Mouse (Mus musculus) mouse embryonic stem cell (cell line): ENCODE measurements around the gene Eid2b.

Experiments used
- in situ Hi-C, 2 experiments: fragments of 300-500 bp; cut with MboI; formaldehyde crosslinking; loops; 1 replicate in 1 of 2; 3 replicates in 1 of 2; pipeline ENCODE4 v1.14.3; 2019 to 2020; ENCODE audit warnings: low sequenced_read_pairs in 2 of 2, low pct_unique_long_range_greater_than_20kb in 1 of 2, mixed read lengths in 1 of 2; ENCODE audit not compliant: unreplicated experiment in 1 of 2

Gene Eid2b

GRCm38 (mm10) chr7:28290638-28291590 is 13.4 kb downstream of the Eid2b start, which contains the start of gene Selenov:
TSS of gene Selenov (minus strand) at chr7:28291186.
- in situ Hi-C loops: no loop called here

- in situ Hi-C loops: no loop called here
These were observed 16.9 kb downstream of the Eid2b start for GRCm38 (mm10) chr7:28294481-28294880.

GRCm38 (mm10) chr7:28298837-28299625 is 21.5 kb downstream of the Eid2b start:
- in situ Hi-C loops: no loop called here

- in situ Hi-C loops: no loop called here
These were observed 24.3 kb downstream of the Eid2b start, which contains the start of gene Dll3 for GRCm38 (mm10) chr7:28301616-28302433. TSS of gene Dll3 (minus strand) at chr7:28302238.

- in situ Hi-C loops: no loop called here
These were observed 28.1 kb downstream of the Eid2b start for GRCm38 (mm10) chr7:28305641-28306040.

- in situ Hi-C loops: no loop called here
These were observed 28.7 kb downstream of the Eid2b start for GRCm38 (mm10) chr7:28306216-28306615.

- in situ Hi-C loops: no loop called here
These were observed 32.2 kb downstream of the Eid2b start for GRCm38 (mm10) chr7:28309737-28310136.

GRCm38 (mm10) chr7:28311151-28311925 is 33.8 kb downstream of the Eid2b start:
- in situ Hi-C loops: no loop called here

GRCm38 (mm10) chr7:28311926-28312543 is 34.5 kb downstream of the Eid2b start, which contains the start of gene Timm50:
TSS of gene Timm50 (minus strand) at chr7:28312072.
- in situ Hi-C loops: no loop called here

GRCm38 (mm10) chr7:28318036-28318435 is 40.5 kb downstream of the Eid2b start:
- in situ Hi-C loops: no loop called here

GRCm38 (mm10) chr7:28318714-28319113 is 41.2 kb downstream of the Eid2b start:
- in situ Hi-C loops: no loop called here

GRCm38 (mm10) chr7:28321974-28322720 is 44.6 kb downstream of the Eid2b start:
- in situ Hi-C loops: no loop called here

GRCm38 (mm10) chr7:28325293-28325692 is 47.8 kb downstream of the Eid2b start:
- in situ Hi-C loops: no loop called here

GRCm38 (mm10) chr7:28326457-28326856 is 48.9 kb downstream of the Eid2b start:
- in situ Hi-C loops: no loop called here

- in situ Hi-C loops: no loop called here
These were observed 50.7 kb downstream of the Eid2b start for GRCm38 (mm10) chr7:28328260-28328659.
